Mouse (Mus musculus) MEL (cell line): ENCODE data around the gene Tgfbrap1. TPM values are rescaled to one million over a fixed set of nuclear protein-coding genes. Genes with fewer than 3 reads are reported as not detected.

Source experiments
- DNase-seq: peaks from one replicate; pipeline ENCODE4 v3.0.0; 2011; ENCODE audit warnings: low read depth, low spot score
- H3K27ac ChIP-seq: 2 replicates; pipeline ENCODE4 v1.5.1; 2012; ENCODE audit warnings: low read depth, mild to moderate bottlenecking, control low read depth, low read length, moderate library complexity; ENCODE audit not compliant: control insufficient read depth
- H3K27me3 ChIP-seq, 2 experiments: fragments of 150-350 bp in 1 of 2; sonication (generic) in 1 of 2; 2 replicates each; pipeline ENCODE4 v1.6.1; 2012; ENCODE audit warnings: low read length in 2 of 2, mild to moderate bottlenecking in 2 of 2, improper control_type of control experiment in 1 of 2, moderate library complexity in 1 of 2; ENCODE audit not compliant: insufficient read depth in 2 of 2, control insufficient read depth in 1 of 2
- H3K36me3 ChIP-seq, 2 experiments: 2 replicates each; pipeline ENCODE4 v1.6.1; 2012 to 2014; ENCODE audit warnings: low read length in 2 of 2, improper control_type of control experiment in 1 of 2, inconsistent platforms in 1 of 2, mild to moderate bottlenecking in 1 of 2; ENCODE audit not compliant: insufficient read depth in 2 of 2, control insufficient read depth in 1 of 2
- H3K4me1 ChIP-seq, 2 experiments: fragments of 150-350 bp in 1 of 2; sonication (generic) in 1 of 2; 2 replicates each; pipeline ENCODE4 v1.6.1; 2012; ENCODE audit warnings: low read length in 2 of 2, improper control_type of control experiment in 1 of 2, mild to moderate bottlenecking in 1 of 2; ENCODE audit not compliant: insufficient read depth in 2 of 2, control insufficient read depth in 1 of 2
- H3K4me3 ChIP-seq, 2 experiments: fragments of 150-350 bp in 1 of 2; sonication (generic) in 1 of 2; 2 replicates each; pipeline ENCODE4 v1.5.1; 2012; ENCODE audit warnings: low read depth in 2 of 2, low read length in 2 of 2, mild to moderate bottlenecking in 2 of 2, moderate library complexity in 2 of 2, control low read depth in 1 of 2, improper control_type of control experiment in 1 of 2; ENCODE audit not compliant: control insufficient read depth in 1 of 2, insufficient read depth in 1 of 2
- H3K79me2 ChIP-seq: 2 replicates; pipeline ENCODE4 v1.6.1; 2012; ENCODE audit warnings: mild to moderate bottlenecking, low read length, moderate library complexity; ENCODE audit not compliant: control insufficient read depth, poor library complexity, insufficient read depth
- H3K9ac ChIP-seq: 2 replicates; pipeline ENCODE4 v1.6.1; 2012; ENCODE audit warnings: low read depth, mild to moderate bottlenecking, control low read depth, low read length, moderate library complexity; ENCODE audit not compliant: control insufficient read depth, poor library complexity, severe bottlenecking
- H3K9me3 ChIP-seq: fragments of 150-350 bp; sonication (generic); replicated peaks from 2 replicates; pipeline ENCODE4 v1.6.1; 2012; ENCODE audit warnings: mild to moderate bottlenecking, low read length, improper control_type of control experiment, moderate library complexity; ENCODE audit not compliant: insufficient read depth
- BHLHE40 ChIP-seq: IDR thresholded peaks from 2 replicates; pipeline ENCODE4 v1.6.1; 2012; ENCODE audit warnings: low read depth, mild to moderate bottlenecking, inconsistent platforms, low read length, improper control_type of control experiment, borderline replicate concordance
- CHD1 ChIP-seq: IDR thresholded peaks from 2 replicates; pipeline ENCODE4 v1.6.1; 2012; ENCODE audit warnings: low read depth, mild to moderate bottlenecking, inconsistent platforms, low read length, improper control_type of control experiment
- GABPA ChIP-seq: IDR thresholded peaks from 2 replicates; pipeline ENCODE4 v1.6.1; 2012; ENCODE audit warnings: low read depth, mild to moderate bottlenecking, inconsistent platforms, low read length, improper control_type of control experiment, moderate library complexity
- GATA1 ChIP-seq: IDR thresholded peaks from 2 replicates; pipeline ENCODE4 v1.6.1; 2011; ENCODE audit warnings: low read depth, low read length, improper control_type of control experiment
- MAFK ChIP-seq: IDR thresholded peaks from 2 replicates; pipeline ENCODE4 v1.6.1; 2011; ENCODE audit warnings: low read depth, mild to moderate bottlenecking, low read length, improper control_type of control experiment, borderline replicate concordance
- MAX ChIP-seq: IDR thresholded peaks from 2 replicates; pipeline ENCODE4 v1.6.1; 2011; ENCODE audit warnings: low read length, improper control_type of control experiment
- MAZ ChIP-seq: IDR thresholded peaks from 2 replicates; pipeline ENCODE4 v1.6.1; 2012; ENCODE audit warnings: low read depth, mild to moderate bottlenecking, inconsistent platforms, low read length, improper control_type of control experiment
- MEF2A ChIP-seq: IDR thresholded peaks from 2 replicates; pipeline ENCODE4 v1.6.1; 2014; ENCODE audit warnings: low read depth, mild to moderate bottlenecking, inconsistent platforms, low read length, improper control_type of control experiment; ENCODE audit not compliant: poor library complexity, insufficient replicate concordance, severe bottlenecking; ENCODE audit errors: extremely low read depth
- MXI1 ChIP-seq: IDR thresholded peaks from 2 replicates; pipeline ENCODE4 v1.6.1; 2011; ENCODE audit warnings: mild to moderate bottlenecking, low read depth, low read length, improper control_type of control experiment
- NELFE ChIP-seq: IDR thresholded peaks from 2 replicates; pipeline ENCODE4 v1.6.1; 2011; ENCODE audit warnings: low read depth, low read length, improper control_type of control experiment
- POLR2A ChIP-seq, 2 experiments: IDR thresholded peaks; 2 replicates each; pipeline ENCODE4 v1.6.1; 2011 to 2012; ENCODE audit warnings: low read length in 2 of 2, mild to moderate bottlenecking in 2 of 2, control low read depth in 1 of 2, improper control_type of control experiment in 1 of 2, low read depth in 1 of 2, moderate library complexity in 1 of 2; ENCODE audit not compliant: control insufficient read depth in 1 of 2, insufficient read depth in 1 of 2, poor library complexity in 1 of 2
- POLR2AphosphoS5 ChIP-seq: IDR thresholded peaks from 2 replicates; pipeline ENCODE4 v1.6.1; 2012; ENCODE audit warnings: low read depth, borderline replicate concordance, mild to moderate bottlenecking, inconsistent platforms, low read length, moderate library complexity, mixed read lengths
- SIN3A ChIP-seq: IDR thresholded peaks from 2 replicates; pipeline ENCODE4 v1.6.1; 2012; ENCODE audit warnings: low read length, improper control_type of control experiment, inconsistent platforms
- TBP ChIP-seq: IDR thresholded peaks from 2 replicates; pipeline ENCODE4 v1.8.0; 2011; ENCODE audit warnings: low read depth, low read length, improper control_type of control experiment
- USF1 ChIP-seq: IDR thresholded peaks from 2 replicates; pipeline ENCODE4 v1.6.1; 2014; ENCODE audit warnings: low read depth, mild to moderate bottlenecking, inconsistent platforms, low read length, improper control_type of control experiment, moderate library complexity
- USF2 ChIP-seq, 2 experiments: IDR thresholded peaks; 2 replicates each; pipeline ENCODE4 v1.6.1; 2011 to 2012; ENCODE audit warnings: improper control_type of control experiment in 2 of 2, low read length in 2 of 2, borderline replicate concordance in 1 of 2, inconsistent platforms in 1 of 2, low read depth in 1 of 2, mild to moderate bottlenecking in 1 of 2; ENCODE audit not compliant: insufficient read depth in 1 of 2
- ZC3H11A ChIP-seq: IDR thresholded peaks from 2 replicates; pipeline ENCODE4 v1.6.1; 2012; ENCODE audit warnings: low read depth, mild to moderate bottlenecking, inconsistent platforms, low read length, improper control_type of control experiment
- ZKSCAN1 ChIP-seq: IDR thresholded peaks from 2 replicates; pipeline ENCODE4 v1.6.1; 2012; ENCODE audit warnings: low read depth, mild to moderate bottlenecking, inconsistent platforms, low read length, improper control_type of control experiment, moderate library complexity
- ZMIZ1 ChIP-seq: IDR thresholded peaks from 2 replicates; pipeline ENCODE4 v1.6.1; 2012; ENCODE audit warnings: low read depth, mild to moderate bottlenecking, inconsistent platforms, low read length, improper control_type of control experiment, moderate library complexity
- ZNF384 ChIP-seq: IDR thresholded peaks from 2 replicates; pipeline ENCODE4 v1.6.1; 2012; ENCODE audit warnings: low read depth, mild to moderate bottlenecking, inconsistent platforms, low read length, improper control_type of control experiment
- polyA plus RNA-seq, 2 experiments: library from polyadenylated mRNA; stranded (reverse) in 1 of 2; unstranded in 1 of 2; fragments of >175 nt in 1 of 2; fragments of >200 nt in 1 of 2; gene quantifications; 2 replicates each; pipeline versions ENCODE4 v1.2.1 to v1.2.4; 2012; ENCODE audit warnings: low replicate concordance in 2 of 2, low read depth in 1 of 2; ENCODE audit not compliant: insufficient read length in 2 of 2, insufficient read depth in 1 of 2, missing spikeins in 1 of 2
- total RNA-seq: library from RNA; depleted of rRNA; stranded (reverse); fragments of 300-350 nt; gene quantifications from 2 replicates; pipeline ENCODE4 v1.2.3, GENCODE M21; 2012

The Tgfbrap1 gene
- total and polyA plus RNA-seq, 3 experiments, result 9.2 to 17.6 TPM; not detected in 1

DNA sequence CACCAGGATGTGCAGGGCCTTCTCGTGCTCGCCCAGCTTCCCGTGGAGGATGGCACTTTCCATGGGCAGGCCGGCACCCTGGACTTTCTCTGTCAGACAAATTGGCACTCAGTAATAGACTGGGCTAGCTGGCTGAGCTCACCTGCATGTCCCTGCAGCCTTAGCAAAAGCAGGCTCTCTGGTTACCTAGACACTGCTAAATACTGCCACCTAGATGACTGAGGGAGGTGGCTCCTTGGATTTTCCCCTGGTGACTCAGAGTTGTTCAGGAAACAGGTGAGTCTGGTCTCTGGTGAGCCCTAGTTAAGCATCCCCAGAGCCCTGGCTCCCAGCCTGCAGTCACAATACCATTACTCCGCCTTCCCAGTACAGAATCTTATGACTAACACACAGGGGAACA lies 46.5 kb downstream of the Tgfbrap1 start:
- DNase-seq, result no peak
- H3K4me1 ChIP-seq, result no peaks in the 10 kb centered on the region
- H3K27ac ChIP-seq, result no peak overlapping the region
- no peak for TF ChIP-seq GATA1
- TF ChIP-seq, all 39 proteins: peak for 0
- Histone ChIP-seq H3K9ac (no peak overlapping the region), H3K79me2 (no peaks in the 10 kb centered on the region), H3K4me3 (no peak overlapping the region), H3K9me3 (no peaks in the 10 kb centered on the region), H3K27me3 (no peaks in the 10 kb centered on the region), H3K36me3 (no peaks in the 10 kb centered on the region; a peak in 1 of 4 replicates)

DNA sequence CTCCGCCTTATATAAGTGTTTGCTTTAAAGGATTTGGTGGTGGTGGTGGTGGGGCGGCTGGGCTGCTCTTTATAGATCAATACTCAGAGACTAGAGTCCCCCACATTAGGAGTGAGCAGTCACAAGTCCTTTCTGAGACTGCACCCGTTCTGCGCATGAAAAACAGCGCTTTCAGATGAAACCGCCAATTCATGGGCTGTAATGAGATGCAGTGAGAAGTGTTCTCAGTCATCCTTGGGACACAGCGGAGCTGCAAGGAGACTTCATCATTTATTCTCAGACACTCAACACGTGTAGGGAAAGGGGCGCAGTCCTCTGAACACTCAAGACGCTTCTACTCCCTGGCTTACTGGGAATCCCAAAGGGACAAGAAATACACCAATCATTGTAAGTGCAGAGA lies 50.6 kb downstream of the Tgfbrap1 start:
- no peaks in the 10 kb centered on the region for H3K36me3 ChIP-seq
- H3K4me3 ChIP-seq, result no peak overlapping the region
- no peaks in the 10 kb centered on the region for H3K79me2 ChIP-seq
- H3K27ac ChIP-seq, result no peak overlapping the region
- TF ChIP-seq USF1, result no peak
- TF ChIP-seq BHLHE40, result no peak
- no peak for TF ChIP-seq MEF2A
- no peak for TF ChIP-seq POLR2AphosphoS5
- TF ChIP-seq MAX, result no peak
- TF ChIP-seq POLR2A (IDR thresholded peaks at IDR 0.05; ENCODE audit: control insufficient read depth in 1 of 2, insufficient read depth in 1 of 2, low read depth in 1 of 2, low read length in 2 of 2, poor library complexity in 1 of 2), result no peak
- no peak for TF ChIP-seq ZC3H11A
- TF ChIP-seq ZNF384, result no peak
- TF ChIP-seq NELFE, result no peak
- no peak for TF ChIP-seq ZMIZ1
- no peak for TF ChIP-seq MXI1
- no peak for TF ChIP-seq USF2 (IDR thresholded peaks at IDR 0.05; ENCODE audit: borderline replicate concordance in 1 of 2, insufficient read depth in 1 of 2, low read depth in 1 of 2, low read length in 2 of 2)
- no peak for TF ChIP-seq MAFK
- TF ChIP-seq SIN3A, result no peak
- no peak for TF ChIP-seq GABPA
- TF ChIP-seq CHD1, result no peak
- no peak for TF ChIP-seq MAZ
- no peak for TF ChIP-seq TBP
- TF ChIP-seq ZKSCAN1, result no peak
- H3K4me1 ChIP-seq, result no peaks in the 10 kb centered on the region
- H3K27me3 ChIP-seq, result no peaks in the 10 kb centered on the region
- H3K9ac ChIP-seq, result no peak overlapping the region
- no peaks in the 10 kb centered on the region for H3K9me3 ChIP-seq
- no peak for DNase-seq
